Mouse (Mus musculus) stomach, postnatal 0 days (tissue): ENCODE measurements around the gene Fam181a.

ENCODE experiments used
- CTCF ChIP-seq: IDR thresholded peaks from 2 replicates; pipeline ENCODE4 v1.5.1; 2016; ENCODE audit warnings: antibody characterized with exemption, low read depth, mild to moderate bottlenecking, moderate library complexity
- EP300 ChIP-seq: optimal IDR thresholded peaks from 2 replicates; pipeline ENCODE3; 2016; ENCODE audit warnings: antibody characterized with exemption

- TF ChIP-seq CTCF, result no peak
- no peak for TF ChIP-seq EP300
These were observed 3.3 kb downstream of the Fam181a start for GRCm38 (mm10) chr12:103313871-103314639.
